Mouse (Mus musculus): ENCODE results near the gene Myo1h.

GRCm38 (mm10) chr5:114296693-114297631 lies 8.0 kb downstream of the Myo1h start:
- TF ChIP-seq CTCF (IDR thresholded peaks at IDR 0.05; ENCODE audit: borderline replicate concordance, control insufficient read depth, extremely low read depth, insufficient read depth, low read length, poor library complexity) = no peak
- no peak for TF ChIP-seq POLR2A (IDR thresholded peaks at IDR 0.05; ENCODE audit: control insufficient read depth, extremely low read depth, insufficient read depth, low read length, poor library complexity)
